ENCODE assay signal across 27 mouse cellular contexts in genomic region chr13:11549644-11550043, GRCm38 (mm10).
A peak's percentile ranks its signal among the peaks of the same experiment; 100 is the strongest.
DNase-seq lines count a peak whose midpoint lies in the region; ATAC-seq and TF ChIP-seq lines count a peak whose summit lies in the region.
"Had no signal": no experiment of that assay in that cellular context is flagged by ENCODE, and none has a peak within 500 bp of the region (broad histone marks: within the 10 kb centered on the region; RNA-seq: fewer than 3 reads in every experiment).

No protein-coding gene starts in this region.

- peak overlapping the region; percentile 47 for H3K4me2 ChIP-seq in heart, embryonic 13.5 days
- no peak overlapping the region for H3K4me2 ChIP-seq in intestine, embryonic 15.5 days (replicated peaks)
- H3K4me2 ChIP-seq in intestine, postnatal 0 days (replicated peaks; ENCODE audit: low read depth) = no peak overlapping the region
- peak overlapping the region; percentile 57 for H3K4me2 ChIP-seq in myocyte (ENCODE audit: low read depth)
- H3K4me2 ChIP-seq: embryonic facial prominence, embryonic 13.5 days; embryonic facial prominence, embryonic 15.5 days; forebrain, embryonic 13.5 days; forebrain, embryonic 15.5 days had no signal

- H3K27ac ChIP-seq in heart, embryonic 13.5 days (replicated peaks) = no peak overlapping the region
- no peak overlapping the region for H3K27ac ChIP-seq in heart, embryonic 10.5 days
- H3K27ac ChIP-seq in intestine, embryonic 15.5 days = no peak overlapping the region
- no peak overlapping the region for H3K27ac ChIP-seq in intestine, postnatal 0 days (ENCODE audit: low read depth, low read length)
- H3K27ac ChIP-seq: embryonic facial prominence, embryonic 13.5 days; embryonic facial prominence, embryonic 15.5 days; forebrain, embryonic 13.5 days; forebrain, embryonic 15.5 days had no signal

- no peak for TF ChIP-seq CTCF in intestine, postnatal 0 days (IDR thresholded peaks at IDR 0.05; ENCODE audit: low read depth)

- no peaks in the 10 kb centered on the region for H3K9me3 ChIP-seq in heart, embryonic 13.5 days
- no peaks in the 10 kb centered on the region for H3K9me3 ChIP-seq in heart, embryonic 10.5 days
- H3K9me3 ChIP-seq in intestine, embryonic 15.5 days = no peaks in the 10 kb centered on the region
- H3K9me3 ChIP-seq in intestine, postnatal 0 days (ENCODE audit: control insufficient read depth) = no peaks in the 10 kb centered on the region
- H3K9me3 ChIP-seq: embryonic facial prominence, embryonic 13.5 days; embryonic facial prominence, embryonic 15.5 days; forebrain, embryonic 13.5 days; forebrain, embryonic 15.5 days; G1E had no signal

- peaks cover 25% of the 10 kb centered on the region for H3K36me3 ChIP-seq in heart, embryonic 13.5 days
- peaks cover 24% of the 10 kb centered on the region for H3K36me3 ChIP-seq in heart, embryonic 10.5 days
- no peaks in the 10 kb centered on the region for H3K36me3 ChIP-seq in intestine, embryonic 15.5 days
- H3K36me3 ChIP-seq in intestine, postnatal 0 days (ENCODE audit: control insufficient read depth, insufficient read depth) = no peaks in the 10 kb centered on the region
- no peaks in the 10 kb centered on the region for H3K36me3 ChIP-seq in myocyte (ENCODE audit: control insufficient read depth, insufficient read depth)
- H3K36me3 ChIP-seq: embryonic facial prominence, embryonic 13.5 days; embryonic facial prominence, embryonic 15.5 days; forebrain, embryonic 15.5 days; G1E had no signal

- no peak for ATAC-seq in heart, embryonic 13.5 days (ENCODE audit: extremely low read depth, insufficient number of reproducible peaks, low FRiP score, low TSS enrichment)
- peak; percentile 57; the same call in 1 of the 2 replicates for ATAC-seq in intestine, embryonic 15.5 days
- no peak for ATAC-seq in intestine, postnatal 0 days
- ATAC-seq: activated CD4-positive, CD25-positive, alpha-beta regulatory T cell, adult 4 months; CD4-positive, CD25-positive, alpha-beta regulatory T cell, adult 4 months; forebrain, embryonic 13.5 days; forebrain, embryonic 15.5 days; forebrain, postnatal 0 days; Patski had no signal

- no peak for TF ChIP-seq POLR2A in myocyte (IDR thresholded peaks at IDR 0.05; ENCODE audit: insufficient read length, low read depth)

- H3K4me3 ChIP-seq in heart, embryonic 13.5 days = no peak overlapping the region
- H3K4me3 ChIP-seq in heart, embryonic 10.5 days = no peak overlapping the region
- H3K4me3 ChIP-seq in intestine, embryonic 15.5 days (replicated peaks) = no peak overlapping the region
- no peak overlapping the region for H3K4me3 ChIP-seq in intestine, postnatal 0 days (ENCODE audit: low read depth, low read length)
- no peak overlapping the region for H3K4me3 ChIP-seq in myocyte
- H3K4me3 ChIP-seq: embryonic facial prominence, embryonic 13.5 days; embryonic facial prominence, embryonic 15.5 days; forebrain, embryonic 13.5 days; forebrain, embryonic 15.5 days had no signal

- H3ac ChIP-seq in myocyte (ENCODE audit: control insufficient read depth, insufficient read length) = no peak overlapping the region

- peaks cover 7% of the 10 kb centered on the region for H3K4me1 ChIP-seq in heart, embryonic 13.5 days
- peaks cover 5% of the 10 kb centered on the region for H3K4me1 ChIP-seq in heart, embryonic 10.5 days
- no peaks in the 10 kb centered on the region for H3K4me1 ChIP-seq in intestine, embryonic 15.5 days (replicated peaks)
- no peaks in the 10 kb centered on the region for H3K4me1 ChIP-seq in intestine, postnatal 0 days (replicated peaks; ENCODE audit: control insufficient read depth, insufficient read depth, low read length)
- H3K4me1 ChIP-seq: embryonic facial prominence, embryonic 13.5 days; embryonic facial prominence, embryonic 15.5 days; forebrain, embryonic 13.5 days; forebrain, embryonic 15.5 days had no signal

- H3K9ac ChIP-seq in heart, embryonic 13.5 days = no peak overlapping the region
- H3K9ac ChIP-seq in intestine, embryonic 15.5 days = no peak overlapping the region
- H3K9ac ChIP-seq in intestine, postnatal 0 days (ENCODE audit: low read depth, low read length) = no peak overlapping the region
- H3K9ac ChIP-seq: embryonic facial prominence, embryonic 13.5 days; embryonic facial prominence, embryonic 15.5 days; forebrain, embryonic 13.5 days; forebrain, embryonic 15.5 days; forebrain, postnatal 0 days had no signal

- no peaks in the 10 kb centered on the region for H3K79me2 ChIP-seq in myocyte (ENCODE audit: control insufficient read depth, insufficient read depth)

- DNase-seq in heart, embryonic 10.5 days (ENCODE audit: low spot score) = no peak
- no peak for DNase-seq in left cerebral cortex, adult 11 months (ENCODE audit: low spot score)
- DNase-seq: adrenal gland, adult 8-10 months; adrenal gland, postnatal 14 days; adrenal gland, postnatal 36 days; B cell, adult 2 months; cerebellum, adult 11 months; cerebellum, adult 18-20 months; cerebellum, adult 8-10 months; cerebellum, adult 9-11 months; cerebellum, postnatal 14 days; cerebellum, postnatal 36 days; embryo, embryonic 11 days; forebrain, postnatal 0 days had no signal

- 74% methylated on average over 3 of the region's 3 CpGs for WGBS in heart, embryonic 13.5 days
- 85% methylated on average over 3 of the region's 3 CpGs for WGBS in heart, embryonic 10.5 days
- 75% methylated on average over 3 of the region's 3 CpGs for WGBS in intestine, embryonic 15.5 days
- 83% methylated on average over 3 of the region's 3 CpGs for WGBS in intestine, postnatal 0 days

- H3K27me3 ChIP-seq in heart, embryonic 13.5 days (replicated peaks) = no peaks in the 10 kb centered on the region
- no peaks in the 10 kb centered on the region for H3K27me3 ChIP-seq in heart, embryonic 10.5 days (ENCODE audit: insufficient read depth, poor library complexity, severe bottlenecking)
- H3K27me3 ChIP-seq in intestine, embryonic 15.5 days (replicated peaks) = no peaks in the 10 kb centered on the region
- H3K27me3 ChIP-seq in intestine, postnatal 0 days (replicated peaks; ENCODE audit: control insufficient read depth, insufficient read depth, low read length) = no peaks in the 10 kb centered on the region
- H3K27me3 ChIP-seq in myocyte (ENCODE audit: control insufficient read depth, insufficient read depth, insufficient read length) = no peaks in the 10 kb centered on the region
- H3K27me3 ChIP-seq: CH12.LX; embryonic facial prominence, embryonic 13.5 days; embryonic facial prominence, embryonic 15.5 days; forebrain, embryonic 13.5 days; forebrain, embryonic 15.5 days; Patski had no signal

TF ChIP-seq in myocyte, 11 proteins besides CTCF, POLR2A, EP300 and RAD21:
- TF ChIP-seq E2F4 (IDR thresholded peaks at IDR 0.05; ENCODE audit: insufficient read depth) (no peak), MYOG (IDR thresholded peaks at IDR 0.05; ENCODE audit: control insufficient read depth in 1 of 3, insufficient read depth in 1 of 3, insufficient read length in 2 of 3, low read depth in 2 of 3) (no peak), USF1 (IDR thresholded peaks at IDR 0.05; ENCODE audit: low read depth) (no peak), REST (IDR thresholded peaks at IDR 0.05; ENCODE audit: insufficient read depth, insufficient read length) (no peak)

Comparison
In these comparisons a context has a peak if more than half of its experiments do, and no peak if none do; other contexts are left out.
1. H3K4me2 ChIP-seq: peak in heart, embryonic 13.5 days (single experiment) and myocyte (single experiment); none in intestine, embryonic 15.5 days (single experiment) and intestine, postnatal 0 days (single experiment).